Mouse (Mus musculus): ENCODE measurements around the gene Neb. TPM values are rescaled to one million over a fixed set of nuclear protein-coding genes. Genes with fewer than 3 reads are reported as not detected.

The Neb gene
- polyA plus RNA-seq, 1 experiment from 2014 or later = 7.8 TPM

DNA sequence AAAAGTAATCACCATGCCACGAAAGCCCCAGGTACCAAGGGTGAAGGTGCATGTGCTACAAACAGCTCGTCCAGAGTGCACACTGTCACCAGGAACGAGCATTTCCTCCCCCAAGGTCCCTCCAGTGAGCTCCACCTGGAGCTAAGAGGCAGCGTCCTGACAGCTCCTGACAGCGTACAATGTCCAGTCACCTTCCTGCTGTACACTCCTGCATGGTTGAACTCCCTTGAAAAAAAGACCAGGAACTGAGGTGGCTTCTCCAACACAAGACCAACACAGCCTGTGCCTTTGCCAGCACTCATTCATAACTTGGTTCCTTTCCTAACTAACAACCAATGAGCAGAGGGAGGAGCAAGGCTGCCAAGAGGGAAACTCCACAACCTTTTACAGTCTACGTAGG lies 42.9 kb upstream of the Neb start:
- H3K9me3 ChIP-seq (replicated peaks; ENCODE audit: control insufficient read depth, low read length) = no peaks in the 10 kb centered on the region
- peak overlapping the region; percentile 74 for H3K4me2 ChIP-seq (ENCODE audit: low read depth, low read length)
- peaks cover 45% of the 10 kb centered on the region for H3K4me1 ChIP-seq (ENCODE audit: control insufficient read depth, insufficient read depth, low read length)
- H3K9ac ChIP-seq (ENCODE audit: low read length) = peak overlapping the region; percentile 41
- peaks cover under 1% of the 10 kb centered on the region for H3K36me3 ChIP-seq (ENCODE audit: control insufficient read depth, insufficient read depth)
- no peak for ATAC-seq (replicated peaks; ENCODE audit: extremely low read depth, insufficient read depth, low FRiP score)
- WGBS = 23% methylated on average over 6 of the region's 6 CpGs
- peak overlapping the region; percentile 48 for H3K27ac ChIP-seq (ENCODE audit: low read length)
- H3K27me3 ChIP-seq (ENCODE audit: control insufficient read depth, insufficient read depth, low read length) = no peaks in the 10 kb centered on the region
- no peak overlapping the region for H3K4me3 ChIP-seq (ENCODE audit: low read length)

DNA sequence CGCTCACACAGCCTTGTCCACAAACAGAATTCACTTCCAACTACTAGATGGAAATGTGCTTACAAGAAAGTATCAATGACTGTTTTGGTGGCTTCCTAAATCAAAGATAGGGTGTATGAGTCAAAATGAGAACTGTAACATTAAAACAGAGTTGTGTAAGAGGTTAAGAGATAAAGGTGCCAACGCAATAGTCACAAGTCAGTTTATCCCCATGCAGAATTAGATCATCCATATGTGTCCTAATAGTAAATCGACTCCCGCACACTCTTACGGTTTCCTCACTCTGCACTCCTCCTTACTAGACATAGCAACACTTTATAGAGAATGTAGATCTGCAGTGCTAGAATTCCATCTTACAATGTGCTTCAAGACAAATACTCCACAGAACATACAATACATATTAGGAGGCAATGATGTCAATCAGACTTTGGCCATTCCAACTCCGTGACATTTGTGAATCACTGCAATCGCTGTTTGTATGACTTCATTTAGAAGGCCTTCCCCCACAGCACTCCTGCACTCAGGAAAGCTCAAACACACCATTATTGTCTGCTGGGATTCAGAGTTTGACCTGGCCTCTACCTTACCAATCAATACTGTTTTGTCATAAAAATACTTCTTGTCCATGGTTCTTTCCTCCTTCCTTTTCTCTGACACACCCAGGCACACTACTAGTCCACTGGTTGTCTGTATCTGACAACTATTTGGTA lies 41.9 kb upstream of the Neb start:
- no peak overlapping the region for H3K4me2 ChIP-seq (ENCODE audit: low read depth, low read length)

DNA sequence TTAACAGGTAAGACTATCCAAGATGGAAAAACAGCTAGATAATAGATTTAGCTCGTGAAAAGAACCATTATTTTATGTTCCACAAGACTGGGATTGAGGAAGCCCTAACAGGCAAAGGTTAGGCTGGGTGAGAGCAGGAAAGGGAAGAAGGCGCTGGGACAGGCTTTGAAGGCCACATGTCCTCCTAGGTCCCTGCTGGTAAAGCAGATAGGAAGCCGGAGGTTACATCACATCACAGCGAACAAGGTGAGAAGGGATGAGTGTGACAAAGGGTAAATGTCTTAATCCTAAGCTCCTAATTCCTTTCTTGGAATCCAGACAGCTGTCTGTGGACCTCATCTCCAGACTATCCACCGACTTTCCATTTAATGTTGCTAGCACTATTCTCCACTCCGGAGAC lies 41.0 kb upstream of the Neb start:
- H3K36me3 ChIP-seq (ENCODE audit: control insufficient read depth, insufficient read depth) = peaks cover 11% of the 10 kb centered on the region
- H3K4me2 ChIP-seq (ENCODE audit: low read depth, low read length) = no peak overlapping the region
- H3K27me3 ChIP-seq (ENCODE audit: control insufficient read depth, insufficient read depth, low read length) = no peaks in the 10 kb centered on the region
- WGBS = 49% methylated on average over 6 of the region's 6 CpGs
- H3K4me3 ChIP-seq (ENCODE audit: low read length) = no peak overlapping the region
- ATAC-seq (replicated peaks; ENCODE audit: extremely low read depth, insufficient read depth, low FRiP score) = no peak
- H3K9me3 ChIP-seq (replicated peaks; ENCODE audit: control insufficient read depth, low read length) = no peaks in the 10 kb centered on the region
- no peak overlapping the region for H3K9ac ChIP-seq (ENCODE audit: low read length)
- H3K4me1 ChIP-seq (ENCODE audit: control insufficient read depth, insufficient read depth, low read length) = peaks cover 40% of the 10 kb centered on the region
- 0 out of 2 replicates have a peak overlapping the region, but pooled peaks have one; percentile 27 for H3K27ac ChIP-seq (ENCODE audit: low read length)

More for the DNA sequence above, 41.9 kb upstream of the Neb start:
- Histone ChIP-seq H3K4me1 (ENCODE audit: control insufficient read depth, insufficient read depth, low read length) (peaks cover 40% of the 10 kb centered on the region), H3K27ac (ENCODE audit: low read length) (no peak overlapping the region), H3K4me3 (ENCODE audit: low read length) (no peak overlapping the region), H3K9ac (ENCODE audit: low read length) (no peak overlapping the region), H3K27me3 (ENCODE audit: control insufficient read depth, insufficient read depth, low read length) (no peaks in the 10 kb centered on the region), H3K9me3 (replicated peaks; ENCODE audit: control insufficient read depth, low read length) (no peaks in the 10 kb centered on the region), H3K36me3 (ENCODE audit: control insufficient read depth, insufficient read depth) (peaks cover 11% of the 10 kb centered on the region)
- 68% methylated on average over 7 of the region's 7 CpGs for WGBS
- no peak for ATAC-seq (replicated peaks; ENCODE audit: extremely low read depth, insufficient read depth, low FRiP score)

DNA sequence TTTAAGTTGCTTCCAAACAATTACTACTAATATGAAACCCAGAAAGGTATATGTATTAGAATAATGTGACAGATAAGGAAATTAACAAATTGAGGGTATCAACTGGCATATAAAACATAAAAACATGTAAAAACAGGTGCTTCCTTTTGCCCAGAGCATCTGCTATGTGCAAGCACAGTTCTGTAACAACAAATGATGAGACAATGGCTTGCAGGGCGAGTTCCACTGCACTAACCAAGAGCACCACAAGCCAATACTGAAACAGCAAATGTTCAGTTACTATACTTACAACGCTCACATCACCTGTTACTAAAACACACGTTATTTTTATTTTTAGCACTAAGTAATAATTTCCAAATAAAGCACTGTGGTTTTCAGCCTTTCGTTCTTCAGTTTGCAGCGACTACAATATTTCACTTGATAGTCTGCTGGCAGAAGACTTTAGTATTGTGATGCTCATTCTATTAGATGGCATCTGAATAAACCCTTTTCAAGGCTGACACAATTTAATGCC lies 34.3 kb upstream of the Neb start:
- WGBS = 90% methylated on average over 5 of the region's 5 CpGs

DNA sequence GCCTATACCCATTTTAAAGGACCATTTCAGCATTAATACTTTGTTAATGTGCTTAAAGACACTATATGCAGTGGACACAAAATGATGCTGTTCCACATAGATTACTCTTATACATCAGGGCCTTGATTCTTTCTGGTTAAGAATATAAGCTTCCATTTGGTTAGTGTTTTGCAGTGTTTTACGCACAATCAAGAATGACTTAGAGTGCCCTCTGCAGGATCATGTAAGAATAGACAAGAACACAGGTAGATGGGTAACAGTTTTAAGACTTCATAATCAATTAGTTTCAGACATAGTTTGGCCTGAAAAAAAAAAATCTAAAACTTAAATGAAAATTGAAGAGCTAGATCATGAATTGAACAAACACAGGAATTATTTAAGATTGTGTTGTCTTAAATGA lies 28.2 kb upstream of the Neb start:
- 97% methylated on average over 1 of the region's 1 CpGs for WGBS
- no peaks in the 10 kb centered on the region for H3K4me1 ChIP-seq (ENCODE audit: control insufficient read depth, insufficient read depth, low read length)
- no peaks in the 10 kb centered on the region for H3K27me3 ChIP-seq (ENCODE audit: control insufficient read depth, insufficient read depth, low read length)
- H3K27ac ChIP-seq (ENCODE audit: low read length) = no peak overlapping the region
- H3K36me3 ChIP-seq (ENCODE audit: control insufficient read depth, insufficient read depth) = peaks cover 54% of the 10 kb centered on the region
- H3K9ac ChIP-seq (ENCODE audit: low read length) = no peak overlapping the region
- ATAC-seq (replicated peaks; ENCODE audit: extremely low read depth, insufficient read depth, low FRiP score) = no peak
- H3K4me2 ChIP-seq (ENCODE audit: low read depth, low read length) = no peak overlapping the region
- peaks cover 20% of the 10 kb centered on the region for H3K9me3 ChIP-seq (replicated peaks; ENCODE audit: control insufficient read depth, low read length)
- no peak overlapping the region for H3K4me3 ChIP-seq (ENCODE audit: low read length)

More for the DNA sequence above, 34.3 kb upstream of the Neb start:
- Histone ChIP-seq H3K4me3 (ENCODE audit: low read length) (no peak overlapping the region), H3K4me2 (ENCODE audit: low read depth, low read length) (no peak overlapping the region), H3K4me1 (ENCODE audit: control insufficient read depth, insufficient read depth, low read length) (no peaks in the 10 kb centered on the region), H3K9me3 (replicated peaks; ENCODE audit: control insufficient read depth, low read length) (peaks cover 20% of the 10 kb centered on the region), H3K27ac (ENCODE audit: low read length) (no peak overlapping the region), H3K9ac (ENCODE audit: low read length) (no peak overlapping the region), H3K27me3 (ENCODE audit: control insufficient read depth, insufficient read depth, low read length) (no peaks in the 10 kb centered on the region), H3K36me3 (ENCODE audit: control insufficient read depth, insufficient read depth) (peaks cover 50% of the 10 kb centered on the region)
- ATAC-seq (replicated peaks; ENCODE audit: extremely low read depth, insufficient read depth, low FRiP score) = no peak

DNA sequence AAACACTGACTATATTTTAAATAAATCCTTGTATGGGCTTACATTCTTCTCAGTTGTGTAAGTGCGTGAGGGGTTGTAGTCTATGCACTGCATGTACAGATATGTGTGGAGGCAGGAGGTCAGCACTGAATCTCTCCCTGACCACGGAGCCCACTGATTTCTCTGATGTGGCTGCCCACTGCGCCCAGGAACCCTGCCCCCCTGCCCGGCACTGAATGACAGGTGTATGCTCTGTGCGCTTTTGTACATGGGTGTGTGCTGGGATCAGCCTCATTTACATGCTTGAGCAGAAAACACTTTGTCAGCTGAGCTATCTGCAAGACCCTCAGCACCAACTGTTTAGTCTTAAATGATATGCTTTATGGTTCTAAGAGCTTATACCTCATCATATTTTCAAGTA lies 27.0 kb upstream of the Neb start:
- peaks cover 45% of the 10 kb centered on the region for H3K36me3 ChIP-seq (ENCODE audit: control insufficient read depth, insufficient read depth)
- H3K4me2 ChIP-seq (ENCODE audit: low read depth, low read length) = no peak overlapping the region
- no peak overlapping the region for H3K27ac ChIP-seq (ENCODE audit: low read length)
- peaks cover 8% of the 10 kb centered on the region for H3K9me3 ChIP-seq (replicated peaks; ENCODE audit: control insufficient read depth, low read length)
- ATAC-seq (replicated peaks; ENCODE audit: extremely low read depth, insufficient read depth, low FRiP score) = no peak
- no peaks in the 10 kb centered on the region for H3K4me1 ChIP-seq (ENCODE audit: control insufficient read depth, insufficient read depth, low read length)
- H3K27me3 ChIP-seq (ENCODE audit: control insufficient read depth, insufficient read depth, low read length) = no peaks in the 10 kb centered on the region
- no peak overlapping the region for H3K4me3 ChIP-seq (ENCODE audit: low read length)
- WGBS = 90% methylated on average over 5 of the region's 5 CpGs
- H3K9ac ChIP-seq (ENCODE audit: low read length) = no peak overlapping the region

DNA sequence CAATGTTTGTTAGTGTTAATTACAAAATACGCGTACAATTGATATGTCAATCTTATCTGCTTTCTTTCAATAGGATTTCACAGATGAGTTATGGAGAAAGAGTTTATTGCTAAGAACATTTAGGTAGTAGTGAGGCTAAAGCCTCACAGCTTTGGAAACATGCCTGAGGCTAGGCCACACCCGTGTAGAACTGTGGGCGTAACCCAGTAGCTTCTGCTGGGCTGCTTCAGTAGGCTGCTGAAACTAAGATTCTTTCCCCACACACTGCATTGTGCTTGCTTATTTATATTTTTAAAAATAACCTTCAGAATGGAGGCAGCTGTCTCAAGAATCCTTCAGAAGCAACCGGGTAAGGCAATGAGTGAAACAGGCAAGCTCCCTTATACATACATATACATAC lies 16.3 kb upstream of the Neb start:
- Histone ChIP-seq H3K4me1 (ENCODE audit: control insufficient read depth, insufficient read depth, low read length) (no peaks in the 10 kb centered on the region), H3K9me3 (replicated peaks; ENCODE audit: control insufficient read depth, low read length) (no peaks in the 10 kb centered on the region), H3K36me3 (ENCODE audit: control insufficient read depth, insufficient read depth) (peaks cover 6% of the 10 kb centered on the region), H3K27me3 (ENCODE audit: control insufficient read depth, insufficient read depth, low read length) (no peaks in the 10 kb centered on the region), H3K4me2 (ENCODE audit: low read depth, low read length) (no peak overlapping the region), H3K4me3 (ENCODE audit: low read length) (no peak overlapping the region), H3K9ac (ENCODE audit: low read length) (no peak overlapping the region), H3K27ac (ENCODE audit: low read length) (no peak overlapping the region)
- no peak for ATAC-seq (replicated peaks; ENCODE audit: extremely low read depth, insufficient read depth, low FRiP score)
- 84% methylated on average over 5 of the region's 5 CpGs for WGBS

DNA sequence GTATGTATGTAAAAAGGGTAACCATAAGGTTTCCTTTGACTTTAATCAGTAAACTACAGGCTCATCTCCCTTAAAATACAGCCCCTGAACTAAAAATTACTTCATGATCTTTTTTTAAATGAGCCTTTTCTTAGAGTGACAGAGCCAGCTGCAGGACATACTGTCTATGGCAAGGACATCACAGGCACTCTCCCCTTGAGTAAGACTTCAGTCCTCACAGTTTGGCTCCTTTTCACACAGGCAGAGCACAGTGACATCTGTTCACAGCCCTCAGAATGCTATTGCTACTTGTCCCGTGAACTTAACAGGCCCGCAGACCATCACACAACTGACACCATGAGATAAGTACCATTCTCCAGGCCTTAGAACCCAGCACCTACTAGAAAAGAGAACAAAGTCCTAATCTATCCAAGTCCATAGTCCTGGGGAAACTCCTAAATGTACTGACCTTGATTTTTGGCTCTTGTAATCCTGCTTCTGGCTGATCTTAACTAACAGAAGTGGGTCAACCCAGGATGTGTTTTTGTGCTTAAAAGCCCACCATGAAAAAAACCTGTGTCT lies 12.2 kb upstream of the Neb start:
- no peak overlapping the region for H3K4me2 ChIP-seq (ENCODE audit: low read depth, low read length)
- peaks cover 10% of the 10 kb centered on the region for H3K4me1 ChIP-seq (ENCODE audit: control insufficient read depth, insufficient read depth, low read length)
- H3K36me3 ChIP-seq (ENCODE audit: control insufficient read depth, insufficient read depth) = no peaks in the 10 kb centered on the region
- H3K9me3 ChIP-seq (replicated peaks; ENCODE audit: control insufficient read depth, low read length) = no peaks in the 10 kb centered on the region
- H3K27me3 ChIP-seq (ENCODE audit: control insufficient read depth, insufficient read depth, low read length) = no peaks in the 10 kb centered on the region
- no peak overlapping the region for H3K9ac ChIP-seq (ENCODE audit: low read length)
- WGBS = 47% methylated on average over 2 of the region's 2 CpGs
- no peak overlapping the region for H3K4me3 ChIP-seq (ENCODE audit: low read length)
- ATAC-seq (replicated peaks; ENCODE audit: extremely low read depth, insufficient read depth, low FRiP score) = no peak
- H3K27ac ChIP-seq (ENCODE audit: low read length) = no peak overlapping the region

DNA sequence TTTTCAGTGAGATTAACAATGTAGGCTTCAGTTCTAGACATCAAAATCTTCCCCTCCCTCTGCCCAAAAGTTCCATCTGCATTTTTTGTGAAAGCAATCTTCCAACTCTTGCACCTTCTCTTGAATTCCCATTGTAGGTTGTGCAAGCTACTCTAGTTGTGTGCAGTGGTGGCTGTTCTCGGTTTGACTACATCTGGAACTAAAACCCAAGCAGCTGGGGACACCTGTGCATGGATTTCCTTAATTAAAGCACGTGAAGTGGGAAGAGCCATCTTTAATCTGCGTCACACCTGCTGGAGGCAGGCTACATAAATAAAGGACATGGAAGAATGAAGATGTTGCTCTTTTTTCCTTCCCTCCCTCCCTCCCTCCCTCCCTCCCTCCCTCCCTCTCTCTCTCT lies 11.7 kb upstream of the Neb start:
- Histone ChIP-seq H3K27me3 (ENCODE audit: control insufficient read depth, insufficient read depth, low read length) (no peaks in the 10 kb centered on the region), H3K27ac (ENCODE audit: low read length) (no peak overlapping the region), H3K36me3 (ENCODE audit: control insufficient read depth, insufficient read depth) (no peaks in the 10 kb centered on the region), H3K4me1 (ENCODE audit: control insufficient read depth, insufficient read depth, low read length) (peaks cover 11% of the 10 kb centered on the region), H3K9ac (ENCODE audit: low read length) (no peak overlapping the region), H3K4me3 (ENCODE audit: low read length) (no peak overlapping the region), H3K9me3 (replicated peaks; ENCODE audit: control insufficient read depth, low read length) (no peaks in the 10 kb centered on the region), H3K4me2 (ENCODE audit: low read depth, low read length) (no peak overlapping the region)
- ATAC-seq (replicated peaks; ENCODE audit: extremely low read depth, insufficient read depth, low FRiP score) = no peak
- 80% methylated on average over 3 of the region's 3 CpGs for WGBS

Measured in heart, embryonic 16.5 days (tissue).